2 mouse cellular contexts compared by ENCODE assay signal in genomic region chr7:16712633-16713415, GRCm38 (mm10).
A peak's percentile ranks its signal among the peaks of the same experiment; 100 is the strongest.
TF ChIP-seq lines count a peak whose summit lies in the region.

No protein-coding gene starts in this region.

TF ChIP-seq in CH12.LX, 34 proteins besides CTCF, POLR2A, EP300 and RAD21:
- TF ChIP-seq PAX5 (IDR thresholded peaks at IDR 0.05; ENCODE audit: low read length) (no peak), RCOR1 (conservative IDR thresholded peaks at IDR 0.05; ENCODE audit: low read depth, low read length) (no peak), SMC3 (IDR thresholded peaks at IDR 0.05; ENCODE audit: low read depth, low read length) (peak; percentile 17), MXI1 (IDR thresholded peaks at IDR 0.05; ENCODE audit: low read depth, low read length) (no peak)

TF ChIP-seq in MEL, 35 proteins besides CTCF, POLR2A, EP300 and RAD21:
- TF ChIP-seq RCOR1 (IDR thresholded peaks at IDR 0.05; ENCODE audit: low read depth, low read length) (no peak), ZMIZ1 (IDR thresholded peaks at IDR 0.05; ENCODE audit: low read depth, low read length) (no peak), NRF1 (IDR thresholded peaks at IDR 0.05; ENCODE audit: insufficient read depth, low read depth, low read length, poor library complexity, severe bottlenecking) (no peak), SMC3 (IDR thresholded peaks at IDR 0.05; ENCODE audit: low read depth, low read length) (0 out of 2 replicates have a peak, but pooled peaks have one; percentile 3), USF1 (IDR thresholded peaks at IDR 0.05; ENCODE audit: low read depth, low read length) (no peak), TBP (IDR thresholded peaks at IDR 0.05; ENCODE audit: low read depth, low read length) (no peak)
